Mouse (Mus musculus) heart, adult 2 months (tissue): Measurements from ENCODE around the gene Galp.

ENCODE experiments used
- CTCF ChIP-seq: fragments of 200-600 bp; IDR thresholded peaks from 2 replicates; pipeline ENCODE4 v1.8.1; 2022; ENCODE audit warnings: antibody characterized with exemption, mild to moderate bottlenecking, moderate library complexity
- EP300 ChIP-seq: fragments of 200-500 bp; IDR thresholded peaks from 2 replicates; pipeline ENCODE4 v1.6.1; 2011; ENCODE audit warnings: low read depth, low read length, control low read depth; ENCODE audit not compliant: insufficient read depth
- POLR2A ChIP-seq: fragments of 200-500 bp; IDR thresholded peaks from 2 replicates; pipeline ENCODE4 v1.6.1; 2011; ENCODE audit warnings: mild to moderate bottlenecking, low read depth, low read length, control low read depth; ENCODE audit not compliant: insufficient read depth

GRCm38 (mm10) chr7:6147688-6148087, 49.2 kb upstream of the Galp start:
- no peak for TF ChIP-seq POLR2A
- TF ChIP-seq CTCF: no peak
- no peak for TF ChIP-seq EP300
